Mouse (Mus musculus) stomach, postnatal 0 days (tissue): Measurements from ENCODE around the gene Polrmt.

Source experiments
- CTCF ChIP-seq: IDR thresholded peaks from 2 replicates; pipeline ENCODE4 v1.5.1; 2016; ENCODE audit warnings: antibody characterized with exemption, low read depth, mild to moderate bottlenecking, moderate library complexity
- EP300 ChIP-seq: optimal IDR thresholded peaks from 2 replicates; pipeline ENCODE3; 2016; ENCODE audit warnings: antibody characterized with exemption

DNA sequence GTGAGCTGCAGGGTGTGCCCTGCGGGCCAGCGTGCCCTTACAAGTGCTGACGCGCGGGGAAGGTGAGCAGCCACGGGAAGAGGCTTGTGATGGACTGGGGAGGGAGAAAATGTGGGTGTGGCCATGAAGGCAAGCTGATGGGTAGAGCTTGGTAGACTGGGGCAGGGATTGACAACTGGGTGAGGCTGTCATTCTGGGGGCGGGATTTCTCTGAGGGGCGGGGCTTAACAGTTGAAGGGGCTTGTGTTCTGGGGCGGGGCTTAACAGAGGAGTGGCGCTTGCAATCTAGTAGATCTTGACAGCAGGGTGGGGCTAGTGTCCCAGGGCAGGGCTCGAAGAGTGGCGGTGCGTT is 34.3 kb upstream of the Polrmt start:
- TF ChIP-seq CTCF (no peak), EP300 (no peak)
